Mouse (Mus musculus) MEL (cell line): ENCODE measurements around the gene Pim1. TPM values are rescaled to one million over a fixed set of nuclear protein-coding genes. Genes with fewer than 3 reads are reported as not detected.
A peak's percentile ranks its signal among the peaks of the same experiment; 100 is the strongest.

Experiments used
- DNase-seq: peaks from one replicate; pipeline ENCODE4 v3.0.0; 2011; ENCODE audit warnings: low read depth, low spot score
- H3K27ac ChIP-seq: 2 replicates; pipeline ENCODE4 v1.5.1; 2012; ENCODE audit warnings: low read depth, mild to moderate bottlenecking, control low read depth, low read length, moderate library complexity; ENCODE audit not compliant: control insufficient read depth
- H3K27me3 ChIP-seq, 2 experiments: fragments of 150-350 bp in 1 of 2; sonication (generic) in 1 of 2; 2 replicates each; pipeline ENCODE4 v1.6.1; 2012; ENCODE audit warnings: low read length in 2 of 2, mild to moderate bottlenecking in 2 of 2, improper control_type of control experiment in 1 of 2, moderate library complexity in 1 of 2; ENCODE audit not compliant: insufficient read depth in 2 of 2, control insufficient read depth in 1 of 2
- H3K36me3 ChIP-seq, 2 experiments: 2 replicates each; pipeline ENCODE4 v1.6.1; 2012 to 2014; ENCODE audit warnings: low read length in 2 of 2, improper control_type of control experiment in 1 of 2, inconsistent platforms in 1 of 2, mild to moderate bottlenecking in 1 of 2; ENCODE audit not compliant: insufficient read depth in 2 of 2, control insufficient read depth in 1 of 2
- H3K4me1 ChIP-seq, 2 experiments: fragments of 150-350 bp in 1 of 2; sonication (generic) in 1 of 2; 2 replicates each; pipeline ENCODE4 v1.6.1; 2012; ENCODE audit warnings: low read length in 2 of 2, improper control_type of control experiment in 1 of 2, mild to moderate bottlenecking in 1 of 2; ENCODE audit not compliant: insufficient read depth in 2 of 2, control insufficient read depth in 1 of 2
- H3K4me3 ChIP-seq, 2 experiments: fragments of 150-350 bp in 1 of 2; sonication (generic) in 1 of 2; 2 replicates each; pipeline ENCODE4 v1.5.1; 2012; ENCODE audit warnings: low read depth in 2 of 2, low read length in 2 of 2, mild to moderate bottlenecking in 2 of 2, moderate library complexity in 2 of 2, control low read depth in 1 of 2, improper control_type of control experiment in 1 of 2; ENCODE audit not compliant: control insufficient read depth in 1 of 2, insufficient read depth in 1 of 2
- H3K79me2 ChIP-seq: 2 replicates; pipeline ENCODE4 v1.6.1; 2012; ENCODE audit warnings: mild to moderate bottlenecking, low read length, moderate library complexity; ENCODE audit not compliant: control insufficient read depth, poor library complexity, insufficient read depth
- H3K9ac ChIP-seq: 2 replicates; pipeline ENCODE4 v1.6.1; 2012; ENCODE audit warnings: low read depth, mild to moderate bottlenecking, control low read depth, low read length, moderate library complexity; ENCODE audit not compliant: control insufficient read depth, poor library complexity, severe bottlenecking
- H3K9me3 ChIP-seq: fragments of 150-350 bp; sonication (generic); replicated peaks from 2 replicates; pipeline ENCODE4 v1.6.1; 2012; ENCODE audit warnings: mild to moderate bottlenecking, low read length, improper control_type of control experiment, moderate library complexity; ENCODE audit not compliant: insufficient read depth
- CHD1 ChIP-seq: IDR thresholded peaks from 2 replicates; pipeline ENCODE4 v1.6.1; 2012; ENCODE audit warnings: low read depth, mild to moderate bottlenecking, inconsistent platforms, low read length, improper control_type of control experiment
- CTCF ChIP-seq, 3 experiments: IDR thresholded peaks in 2 of 3; conservative IDR thresholded peaks in 1 of 3; 2 replicates each; pipeline ENCODE4 v1.5.1; 2011 to 2012; ENCODE audit warnings: low read length in 3 of 3, low read depth in 2 of 3, mild to moderate bottlenecking in 2 of 3, improper control_type of control experiment in 1 of 3, inconsistent platforms in 1 of 3, mixed read lengths in 1 of 3, moderate library complexity in 1 of 3; ENCODE audit not compliant: control insufficient read depth in 1 of 3, insufficient read depth in 1 of 3, poor library complexity in 1 of 3, severe bottlenecking in 1 of 3
- EP300 ChIP-seq, 2 experiments: IDR thresholded peaks; 2 replicates each; pipeline ENCODE4 v1.6.1; 2011; ENCODE audit warnings: improper control_type of control experiment in 2 of 2, low read length in 2 of 2, low read depth in 1 of 2, mild to moderate bottlenecking in 1 of 2
- ETS1 ChIP-seq: IDR thresholded peaks from 2 replicates; pipeline ENCODE4 v1.6.1; 2012; ENCODE audit warnings: low read depth, mild to moderate bottlenecking, inconsistent platforms, low read length, improper control_type of control experiment, moderate library complexity
- GABPA ChIP-seq: IDR thresholded peaks from 2 replicates; pipeline ENCODE4 v1.6.1; 2012; ENCODE audit warnings: low read depth, mild to moderate bottlenecking, inconsistent platforms, low read length, improper control_type of control experiment, moderate library complexity
- GATA1 ChIP-seq: IDR thresholded peaks from 2 replicates; pipeline ENCODE4 v1.6.1; 2011; ENCODE audit warnings: low read depth, low read length, improper control_type of control experiment
- HCFC1 ChIP-seq: IDR thresholded peaks from 2 replicates; pipeline ENCODE4 v1.6.1; 2012; ENCODE audit warnings: low read depth, mild to moderate bottlenecking, inconsistent platforms, low read length, improper control_type of control experiment, moderate library complexity
- MAZ ChIP-seq: IDR thresholded peaks from 2 replicates; pipeline ENCODE4 v1.6.1; 2012; ENCODE audit warnings: low read depth, mild to moderate bottlenecking, inconsistent platforms, low read length, improper control_type of control experiment
- NELFE ChIP-seq: IDR thresholded peaks from 2 replicates; pipeline ENCODE4 v1.6.1; 2011; ENCODE audit warnings: low read depth, low read length, improper control_type of control experiment
- POLR2AphosphoS2 ChIP-seq: IDR thresholded peaks from 2 replicates; pipeline ENCODE4 v1.6.1; 2011; ENCODE audit warnings: low read length, improper control_type of control experiment
- POLR2AphosphoS5 ChIP-seq: IDR thresholded peaks from 2 replicates; pipeline ENCODE4 v1.6.1; 2012; ENCODE audit warnings: low read depth, borderline replicate concordance, mild to moderate bottlenecking, inconsistent platforms, low read length, moderate library complexity, mixed read lengths
- RAD21 ChIP-seq: IDR thresholded peaks from 2 replicates; pipeline ENCODE4 v1.6.1; 2011; ENCODE audit warnings: mild to moderate bottlenecking, low read depth, low read length, improper control_type of control experiment
- SMC3 ChIP-seq: IDR thresholded peaks from 2 replicates; pipeline ENCODE4 v1.6.1; 2011; ENCODE audit warnings: low read depth, low read length, improper control_type of control experiment
- TBP ChIP-seq: IDR thresholded peaks from 2 replicates; pipeline ENCODE4 v1.8.0; 2011; ENCODE audit warnings: low read depth, low read length, improper control_type of control experiment
- TCF12 ChIP-seq: IDR thresholded peaks from 2 replicates; pipeline ENCODE4 v1.6.1; 2014; ENCODE audit warnings: low read depth, mild to moderate bottlenecking, inconsistent platforms, low read length, improper control_type of control experiment, moderate library complexity
- USF2 ChIP-seq, 2 experiments: IDR thresholded peaks; 2 replicates each; pipeline ENCODE4 v1.6.1; 2011 to 2012; ENCODE audit warnings: improper control_type of control experiment in 2 of 2, low read length in 2 of 2, borderline replicate concordance in 1 of 2, inconsistent platforms in 1 of 2, low read depth in 1 of 2, mild to moderate bottlenecking in 1 of 2; ENCODE audit not compliant: insufficient read depth in 1 of 2
- ZC3H11A ChIP-seq: IDR thresholded peaks from 2 replicates; pipeline ENCODE4 v1.6.1; 2012; ENCODE audit warnings: low read depth, mild to moderate bottlenecking, inconsistent platforms, low read length, improper control_type of control experiment
- ZNF384 ChIP-seq: IDR thresholded peaks from 2 replicates; pipeline ENCODE4 v1.6.1; 2012; ENCODE audit warnings: low read depth, mild to moderate bottlenecking, inconsistent platforms, low read length, improper control_type of control experiment
- polyA plus RNA-seq, 2 experiments: library from polyadenylated mRNA; stranded (reverse) in 1 of 2; unstranded in 1 of 2; fragments of >175 nt in 1 of 2; fragments of >200 nt in 1 of 2; gene quantifications; 2 replicates each; pipeline versions ENCODE4 v1.2.1 to v1.2.4; 2012; ENCODE audit warnings: low replicate concordance in 2 of 2, low read depth in 1 of 2; ENCODE audit not compliant: insufficient read length in 2 of 2, insufficient read depth in 1 of 2, missing spikeins in 1 of 2
- total RNA-seq: library from RNA; depleted of rRNA; stranded (reverse); fragments of 300-350 nt; gene quantifications from 2 replicates; pipeline ENCODE4 v1.2.3, GENCODE M21; 2012

Gene Pim1
- total and polyA plus RNA-seq, 3 experiments, result 30.6 to 52.1 TPM; not detected in 1

- 0 out of 2 replicates have a peak, but pooled peaks have one; percentile 28 for TF ChIP-seq POLR2AphosphoS2
- peak; percentile 24; the same call in 1 of the 2 replicates for TF ChIP-seq HCFC1
- peak; percentile 45 for TF ChIP-seq TBP
- TF ChIP-seq ETS1, result peak; percentile 41
- peak; percentile 38; the same call in 1 of the 2 replicates for TF ChIP-seq NELFE
- peak; percentile 28 to 62; a peak in 3 of 4 replicates for TF ChIP-seq EP300 (IDR thresholded peaks at IDR 0.05; ENCODE audit: low read depth in 1 of 2, low read length in 2 of 2)
- TF ChIP-seq, all 39 proteins: peak for 23
Measured at GRCm38 (mm10) chr17:29502669-29503665, 12.4 kb downstream of the Pim1 start (continued).

GRCm38 (mm10) chr17:29503700-29504099, 13.1 kb downstream of the Pim1 start:
- H3K4me1 ChIP-seq, result peaks cover 3 to 37% of the 10 kb centered on the region in 2 experiments; a peak in 3 of 4 replicates
- peak overlapping the region; percentile 100 for H3K27ac ChIP-seq
- TF ChIP-seq GABPA, result no peak
- TF ChIP-seq CTCF (IDR thresholded peaks at IDR 0.05 in 2 of 3, conservative IDR thresholded peaks at IDR 0.05 in 1 of 3; ENCODE audit: control insufficient read depth in 1 of 3, insufficient read depth in 1 of 3, low read depth in 2 of 3, low read length in 3 of 3, poor library complexity in 1 of 3, severe bottlenecking in 1 of 3), result peak; percentile 42 to 58 (median 52)
- TF ChIP-seq RAD21, result peak; percentile 21; the same call in 1 of the 2 replicates
- TF ChIP-seq GATA1, result no peak
- 0 out of 2 replicates have a peak, but pooled peaks have one; percentile 3 for TF ChIP-seq HCFC1
- TF ChIP-seq MAZ, result no peak
- no peak for TF ChIP-seq TCF12
- no peak for TF ChIP-seq POLR2AphosphoS5
- no peak for TF ChIP-seq ZNF384
- TF ChIP-seq ZC3H11A, result 0 out of 2 replicates have a peak, but pooled peaks have one; percentile 2
- TF ChIP-seq CHD1, result no peak
- TF ChIP-seq SMC3, result peak; percentile 40; the same call in 1 of the 2 replicates
- TF ChIP-seq USF2 (IDR thresholded peaks at IDR 0.05; ENCODE audit: borderline replicate concordance in 1 of 2, insufficient read depth in 1 of 2, low read depth in 1 of 2, low read length in 2 of 2), result no peak
- DNase-seq, result peak; percentile 79
- no peaks in the 10 kb centered on the region; the same call in 1 of the 2 replicates for H3K79me2 ChIP-seq
- H3K4me3 ChIP-seq, result peak overlapping the region in 1 of 2 experiments; percentile 53; a peak in 2 of 4 replicates
- H3K9me3 ChIP-seq, result no peaks in the 10 kb centered on the region
- peaks cover 0 to 33% of the 10 kb centered on the region in 2 experiments; a peak in 2 of 4 replicates for H3K36me3 ChIP-seq
- H3K9ac ChIP-seq, result peak overlapping the region; percentile 90
- no peaks in the 10 kb centered on the region for H3K27me3 ChIP-seq
